Mouse (Mus musculus): Measurements from ENCODE around the gene Topaz1. TPM values are rescaled to one million over a fixed set of nuclear protein-coding genes. Genes with fewer than 3 reads are reported as not detected.

Gene Topaz1
- polyA plus RNA-seq, 1 experiment from 2014 or later: not detected

- no peak overlapping the region for H3K4me3 ChIP-seq (ENCODE audit: low read depth, low read length)
- no peak overlapping the region for H3K4me2 ChIP-seq (ENCODE audit: low read depth, low read length)
- H3K9me3 ChIP-seq (ENCODE audit: control insufficient read depth, low read length): no peaks in the 10 kb centered on the region
- no peak overlapping the region for H3K9ac ChIP-seq (ENCODE audit: low read depth, low read length)
- 85% methylated on average over 5 of the region's 5 CpGs for whole genome bisulfite sequencing
- H3K36me3 ChIP-seq (ENCODE audit: control insufficient read depth, insufficient read depth, low read length): peaks cover 68% of the 10 kb centered on the region
- DNase-seq (ENCODE audit: low spot score): peak; percentile 12
- H3K27me3 ChIP-seq (replicated peaks; ENCODE audit: control insufficient read depth, insufficient read depth, low read length): no peaks in the 10 kb centered on the region
- H3K27ac ChIP-seq (replicated peaks; ENCODE audit: low read depth, low read length): no peak overlapping the region
- ATAC-seq (ENCODE audit: low read depth): no peak; the same call in 1 of the 2 replicates
- H3K4me1 ChIP-seq (ENCODE audit: control insufficient read depth, insufficient read depth, low read length): no peaks in the 10 kb centered on the region
These were observed 76.3 kb downstream of the Topaz1 start for GRCm38 (mm10) chr9:122823374-122824017.

GRCm38 (mm10) chr9:122826743-122827142 lies 79.6 kb downstream of the Topaz1 start:
- no peaks in the 10 kb centered on the region for H3K27me3 ChIP-seq (replicated peaks; ENCODE audit: control insufficient read depth, insufficient read depth, low read length)
- no peak for ATAC-seq (ENCODE audit: low read depth)
- H3K36me3 ChIP-seq (ENCODE audit: control insufficient read depth, insufficient read depth, low read length): peaks cover 56% of the 10 kb centered on the region

GRCm38 (mm10) chr9:122829826-122830380 lies 82.8 kb downstream of the Topaz1 start:
- Histone ChIP-seq H3K4me1 (ENCODE audit: control insufficient read depth, insufficient read depth, low read length) (no peaks in the 10 kb centered on the region), H3K4me3 (ENCODE audit: low read depth, low read length) (no peak overlapping the region), H3K36me3 (ENCODE audit: control insufficient read depth, insufficient read depth, low read length) (peaks cover 57% of the 10 kb centered on the region), H3K9ac (ENCODE audit: low read depth, low read length) (no peak overlapping the region), H3K27me3 (replicated peaks; ENCODE audit: control insufficient read depth, insufficient read depth, low read length) (no peaks in the 10 kb centered on the region), H3K27ac (replicated peaks; ENCODE audit: low read depth, low read length) (no peak overlapping the region), H3K9me3 (ENCODE audit: control insufficient read depth, low read length) (no peaks in the 10 kb centered on the region), H3K4me2 (ENCODE audit: low read depth, low read length) (no peak overlapping the region)
- DNase-seq (ENCODE audit: low spot score) (no peak), ATAC-seq (ENCODE audit: low read depth) (no peak)
- WGBS: 84% methylated on average over 4 of the region's 4 CpGs

More at GRCm38 (mm10) chr9:122826743-122827142, 79.6 kb downstream of the Topaz1 start:
- Histone ChIP-seq H3K4me1 (ENCODE audit: control insufficient read depth, insufficient read depth, low read length) (no peaks in the 10 kb centered on the region), H3K9ac (ENCODE audit: low read depth, low read length) (no peak overlapping the region), H3K9me3 (ENCODE audit: control insufficient read depth, low read length) (no peaks in the 10 kb centered on the region), H3K4me3 (ENCODE audit: low read depth, low read length) (no peak overlapping the region), H3K27ac (replicated peaks; ENCODE audit: low read depth, low read length) (no peak overlapping the region), H3K4me2 (ENCODE audit: low read depth, low read length) (no peak overlapping the region)
- WGBS: 92% methylated on average over 4 of the region's 4 CpGs
- DNase-seq (ENCODE audit: low spot score): no peak

GRCm38 (mm10) chr9:122836126-122836525 lies 89.0 kb downstream of the Topaz1 start:
- H3K9ac ChIP-seq (ENCODE audit: low read depth, low read length): no peak overlapping the region
- ATAC-seq (ENCODE audit: low read depth): no peak; the same call in 1 of the 2 replicates
- H3K4me3 ChIP-seq (ENCODE audit: low read depth, low read length): no peak overlapping the region
- WGBS: 46% methylated on average over 9 of the region's 9 CpGs
- no peaks in the 10 kb centered on the region for H3K27me3 ChIP-seq (replicated peaks; ENCODE audit: control insufficient read depth, insufficient read depth, low read length)
- H3K9me3 ChIP-seq (ENCODE audit: control insufficient read depth, low read length): no peaks in the 10 kb centered on the region
- peaks cover 20% of the 10 kb centered on the region for H3K36me3 ChIP-seq (ENCODE audit: control insufficient read depth, insufficient read depth, low read length)
- peak; percentile 45 for DNase-seq (ENCODE audit: low spot score)
- peaks cover 13% of the 10 kb centered on the region for H3K4me1 ChIP-seq (ENCODE audit: control insufficient read depth, insufficient read depth, low read length)
- peak overlapping the region; percentile 70; the same call in 1 of the 2 replicates for H3K27ac ChIP-seq (replicated peaks; ENCODE audit: low read depth, low read length)
- H3K4me2 ChIP-seq (ENCODE audit: low read depth, low read length): no peak overlapping the region

GRCm38 (mm10) chr9:122836790-122837189 lies 89.6 kb downstream of the Topaz1 start:
- Histone ChIP-seq H3K9ac (ENCODE audit: low read depth, low read length) (no peak overlapping the region), H3K27me3 (replicated peaks; ENCODE audit: control insufficient read depth, insufficient read depth, low read length) (no peaks in the 10 kb centered on the region), H3K4me1 (ENCODE audit: control insufficient read depth, insufficient read depth, low read length) (peaks cover 13% of the 10 kb centered on the region), H3K9me3 (ENCODE audit: control insufficient read depth, low read length) (no peaks in the 10 kb centered on the region), H3K4me3 (ENCODE audit: low read depth, low read length) (no peak overlapping the region), H3K4me2 (ENCODE audit: low read depth, low read length) (no peak overlapping the region), H3K27ac (replicated peaks; ENCODE audit: low read depth, low read length) (peak overlapping the region; percentile 70), H3K36me3 (ENCODE audit: control insufficient read depth, insufficient read depth, low read length) (peaks cover 20% of the 10 kb centered on the region)
- ATAC-seq (ENCODE audit: low read depth) (peak; percentile 91), DNase-seq (ENCODE audit: low spot score) (peak; percentile 93)
- 14% methylated on average over 6 of the region's 6 CpGs for WGBS

- no peak overlapping the region for H3K4me2 ChIP-seq (ENCODE audit: low read depth, low read length)
- peaks cover 20% of the 10 kb centered on the region for H3K36me3 ChIP-seq (ENCODE audit: control insufficient read depth, insufficient read depth, low read length)
- peak; percentile 9; the same call in 1 of the 2 replicates for ATAC-seq (ENCODE audit: low read depth)
- no peak for DNase-seq (ENCODE audit: low spot score)
- 69% methylated on average over 4 of the region's 4 CpGs for WGBS
- H3K9me3 ChIP-seq (ENCODE audit: control insufficient read depth, low read length): no peaks in the 10 kb centered on the region
- peaks cover 13% of the 10 kb centered on the region for H3K4me1 ChIP-seq (ENCODE audit: control insufficient read depth, insufficient read depth, low read length)
- H3K27me3 ChIP-seq (replicated peaks; ENCODE audit: control insufficient read depth, insufficient read depth, low read length): no peaks in the 10 kb centered on the region
- peak overlapping the region; percentile 70 for H3K27ac ChIP-seq (replicated peaks; ENCODE audit: low read depth, low read length)
- H3K9ac ChIP-seq (ENCODE audit: low read depth, low read length): no peak overlapping the region
- H3K4me3 ChIP-seq (ENCODE audit: low read depth, low read length): no peak overlapping the region
These were observed 90.1 kb downstream of the Topaz1 start for GRCm38 (mm10) chr9:122837216-122837615.

GRCm38 (mm10) chr9:122837680-122838079 lies 90.5 kb downstream of the Topaz1 start:
- H3K4me2 ChIP-seq (ENCODE audit: low read depth, low read length): peak overlapping the region; percentile 8; the same call in 1 of the 2 replicates

GRCm38 (mm10) chr9:122843760-122844159 lies 96.6 kb downstream of the Topaz1 start, which contains the start of gene Gm35549:
Gene Gm35549 (minus strand): TSS chr9:122844035.
- Histone ChIP-seq H3K36me3 (ENCODE audit: control insufficient read depth, insufficient read depth, low read length) (peaks cover 6% of the 10 kb centered on the region; the same call in 1 of the 2 replicates), H3K9me3 (ENCODE audit: control insufficient read depth, low read length) (peaks cover 6% of the 10 kb centered on the region), H3K27ac (replicated peaks; ENCODE audit: low read depth, low read length) (no peak within 1 kb of the TSS), H3K27me3 (replicated peaks; ENCODE audit: control insufficient read depth, insufficient read depth, low read length) (no peaks in the 10 kb centered on the region), H3K4me2 (ENCODE audit: low read depth, low read length) (no peak within 1 kb of the TSS), H3K4me1 (ENCODE audit: control insufficient read depth, insufficient read depth, low read length) (no peaks in the 10 kb centered on the region), H3K4me3 (ENCODE audit: low read depth, low read length) (no peak within 1 kb of the TSS), H3K9ac (ENCODE audit: low read depth, low read length) (no peak within 1 kb of the TSS)
- DNase-seq (ENCODE audit: low spot score) (no peak), ATAC-seq (ENCODE audit: low read depth) (no peak)
- 89% methylated on average over 3 of the region's 3 CpGs for WGBS

More at GRCm38 (mm10) chr9:122837680-122838079, 90.5 kb downstream of the Topaz1 start:
- 26% methylated on average over 15 of the region's 16 CpGs for WGBS
- peaks cover 13% of the 10 kb centered on the region for H3K4me1 ChIP-seq (ENCODE audit: control insufficient read depth, insufficient read depth, low read length)
- no peak overlapping the region for H3K9ac ChIP-seq (ENCODE audit: low read depth, low read length)
- DNase-seq (ENCODE audit: low spot score): peak; percentile 79
- peak overlapping the region; percentile 70 for H3K27ac ChIP-seq (replicated peaks; ENCODE audit: low read depth, low read length)
- H3K36me3 ChIP-seq (ENCODE audit: control insufficient read depth, insufficient read depth, low read length): peaks cover 17% of the 10 kb centered on the region
- ATAC-seq (ENCODE audit: low read depth): peak; percentile 56
- no peaks in the 10 kb centered on the region for H3K27me3 ChIP-seq (replicated peaks; ENCODE audit: control insufficient read depth, insufficient read depth, low read length)
- H3K9me3 ChIP-seq (ENCODE audit: control insufficient read depth, low read length): no peaks in the 10 kb centered on the region
- no peak overlapping the region for H3K4me3 ChIP-seq (ENCODE audit: low read depth, low read length)

Measured in embryonic facial prominence, embryonic 14.5 days (tissue).